Mouse (Mus musculus) embryonic facial prominence, embryonic 11.5 days (tissue): ENCODE results near the gene Ost4. TPM values are rescaled to one million over a fixed set of nuclear protein-coding genes. Genes with fewer than 3 reads are reported as not detected.

ENCODE experiments used
- ATAC-seq: fragments of 200-750 bp; cut with Nextera tagmentation; replicated peaks from 2 replicates; pipeline ENCODE4 v1.8.0; 2017; ENCODE audit warnings: low read depth; ENCODE audit not compliant: insufficient number of reproducible peaks, low FRiP score, low TSS enrichment
- DNase-seq: peaks from one replicate; pipeline ENCODE4 v3.0.0-alpha.2; 2015; ENCODE audit warnings: low spot score
- H3K27ac ChIP-seq: fragments of 300-500 bp; sonication (generic); replicated peaks from 2 replicates; pipeline ENCODE4 v1.5.1; 2014; ENCODE audit warnings: mild to moderate bottlenecking, low read depth, low read length, control low read depth
- H3K27me3 ChIP-seq: fragments of 300-500 bp; sonication (generic); 2 replicates; pipeline ENCODE4 v1.6.1; 2014; ENCODE audit warnings: mild to moderate bottlenecking, low read length, moderate library complexity, mixed read lengths; ENCODE audit not compliant: control insufficient read depth, insufficient read depth
- H3K36me3 ChIP-seq: fragments of 300-500 bp; sonication (generic); replicated peaks from 2 replicates; pipeline ENCODE4 v1.6.1; 2014; ENCODE audit warnings: low read depth, mild to moderate bottlenecking, low read length, moderate library complexity, mixed read lengths; ENCODE audit not compliant: control insufficient read depth, insufficient read depth
- H3K4me1 ChIP-seq: fragments of 300-500 bp; sonication (generic); 2 replicates; pipeline ENCODE4 v1.6.1; 2014; ENCODE audit warnings: low read length, mixed read lengths; ENCODE audit not compliant: control insufficient read depth, insufficient read depth
- H3K4me2 ChIP-seq: fragments of 300-500 bp; sonication (generic); 2 replicates; pipeline ENCODE4 v1.6.1; 2014; ENCODE audit warnings: low read depth, mild to moderate bottlenecking, control low read depth, low read length, moderate library complexity
- H3K4me3 ChIP-seq: fragments of 300-500 bp; sonication (generic); 2 replicates; pipeline ENCODE4 v1.5.1; 2014; ENCODE audit warnings: low read depth, low read length, control low read depth
- H3K9ac ChIP-seq: fragments of 300-500 bp; sonication (generic); replicated peaks from 2 replicates; pipeline ENCODE4 v1.6.1; 2014; ENCODE audit warnings: mild to moderate bottlenecking, control low read depth, low read length
- H3K9me3 ChIP-seq: fragments of 300-500 bp; sonication (generic); replicated peaks from 2 replicates; pipeline ENCODE4 v1.6.1; 2016; ENCODE audit warnings: mild to moderate bottlenecking, low read length, inconsistent platforms, mixed read lengths; ENCODE audit not compliant: control insufficient read depth
- WGBS: fragments of 180-500 bp; shearing (Covaris S2); extraction: QIAGEN DNeasy Blood & Tissue Kit; methylation state at CpG from one replicate; pipeline ENCODE4 v1.1.7; 2014; 5-methylcytosine and 5-hydroxymethylcytosine counted together
- polyA plus RNA-seq: library from polyadenylated mRNA; unstranded; fragments of >200 nt; fragmentation: Nextera tagmentation; extraction: Ambion mirVana; gene quantifications from 2 replicates; pipeline ENCODE4 v1.2.1, GENCODE M21; 2014

Gene Ost4
- polyA plus RNA-seq, 1 experiment from 2014 or later = 347 TPM

DNA sequence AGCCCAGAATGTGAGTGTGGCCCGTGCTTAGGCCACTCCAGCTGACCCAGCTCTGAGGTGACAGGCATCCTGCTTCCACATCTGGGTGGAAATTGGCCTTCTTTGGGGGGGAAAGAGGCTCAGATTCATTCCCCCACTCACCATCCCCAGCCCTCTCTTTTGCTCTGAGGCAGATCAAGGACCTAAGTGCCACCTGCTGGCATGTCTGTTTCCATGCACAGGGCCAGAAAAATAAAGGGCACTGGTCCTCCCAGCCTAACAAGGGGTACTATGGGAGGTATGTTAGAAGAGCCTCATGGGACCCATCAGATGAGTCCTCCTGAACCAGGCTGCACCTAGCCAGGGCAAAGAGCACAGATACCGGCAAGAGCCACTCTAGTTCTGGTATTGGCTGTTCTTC lies 51.5 kb downstream of the Ost4 start:
- ATAC-seq = no peak
- no peak overlapping the region for H3K27ac ChIP-seq
- no peaks in the 10 kb centered on the region for H3K27me3 ChIP-seq
- no peaks in the 10 kb centered on the region for H3K36me3 ChIP-seq
- DNase-seq = no peak
- no peak overlapping the region for H3K9ac ChIP-seq
- H3K4me2 ChIP-seq = no peak overlapping the region
- H3K4me3 ChIP-seq = no peak overlapping the region
- H3K9me3 ChIP-seq = no peaks in the 10 kb centered on the region
- 85% methylated on average over 2 of the region's 2 CpGs for WGBS
- no peaks in the 10 kb centered on the region for H3K4me1 ChIP-seq

Other genes with a start within 250 kb of the Ost4 start
- gene Cenpa, start 241.0 kb downstream of the Ost4 start, polyA plus RNA-seq = 435 and 450 TPM in 2 replicates
- gene Dpysl5, start 196.2 kb downstream of the Ost4 start, polyA plus RNA-seq = 17.6 and 22.2 TPM in 2 replicates
- 15.4 and 18.1 TPM in 2 replicates for gene Mapre3, start 93.1 kb downstream of the Ost4 start, polyA plus RNA-seq
- 37.5 and 42.3 TPM in 2 replicates for gene Tmem214, start 39.8 kb downstream of the Ost4 start, polyA plus RNA-seq
- gene Agbl5, start 19.1 kb downstream of the Ost4 start, polyA plus RNA-seq = 31.5 and 33.0 TPM in 2 replicates
- gene Emilin1, start 5.6 kb upstream of the Ost4 start, polyA plus RNA-seq = 79.7 and 95.4 TPM in 2 replicates
- 9.2 and 9.9 TPM in 2 replicates for gene Khk, start 13.6 kb upstream of the Ost4 start, polyA plus RNA-seq
- 3.7 and 4.4 TPM in 2 replicates for gene Cgref1, start 37.8 kb upstream of the Ost4 start, polyA plus RNA-seq
- gene Preb, start 52.6 kb upstream of the Ost4 start, polyA plus RNA-seq = 88.2 and 95.1 TPM in 2 replicates
- not detected in 2 replicates for gene Tcf23, start 60.9 kb upstream of the Ost4 start, polyA plus RNA-seq
- gene Atraid, start 140.5 kb upstream of the Ost4 start, polyA plus RNA-seq = 88.2 and 105 TPM in 2 replicates
- gene Slc5a6, start 141.1 kb upstream of the Ost4 start, polyA plus RNA-seq = 6.6 and 6.7 TPM in 2 replicates
- gene Cad, start 147.0 kb upstream of the Ost4 start, polyA plus RNA-seq = 21.3 and 23.5 TPM in 2 replicates
- not detected in 2 replicates for gene Dnajc5g, start 198.5 kb upstream of the Ost4 start, polyA plus RNA-seq
- 0.46 and 0.59 TPM in 2 replicates for gene Slc30a3, start 200.4 kb upstream of the Ost4 start, polyA plus RNA-seq
- not detected in 2 replicates for gene Trim54, start 208.9 kb upstream of the Ost4 start, polyA plus RNA-seq
- gene Ucn, start 231.0 kb upstream of the Ost4 start, polyA plus RNA-seq = not detected in 2 replicates
- 50.5 and 50.8 TPM in 2 replicates for gene Mpv17, start 246.5 kb upstream of the Ost4 start, polyA plus RNA-seq